8 mouse cellular contexts compared by ENCODE assay signal in the genomic region with DNA sequence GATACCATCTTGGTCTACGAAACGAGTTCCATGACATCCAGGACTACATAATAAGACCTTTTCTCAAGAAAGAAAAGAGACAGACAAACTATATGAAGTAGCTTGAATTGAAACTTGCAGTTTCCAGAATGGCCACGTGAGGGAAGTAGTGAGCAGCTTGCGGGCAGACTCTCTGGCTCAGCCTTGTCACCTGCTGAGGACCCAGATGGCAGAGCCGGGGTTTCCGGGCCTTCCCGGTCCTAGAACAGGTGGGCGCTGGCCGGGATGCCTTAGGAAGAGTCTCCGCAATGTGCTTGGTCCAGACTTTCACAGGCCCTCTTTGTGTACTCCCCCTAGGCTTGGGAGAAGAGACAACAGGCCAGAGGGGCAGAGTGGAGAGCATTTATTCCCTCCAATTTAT. TPM values are rescaled to one million over a fixed set of nuclear protein-coding genes. Genes with fewer than 3 reads are reported as not detected.
DNase-seq lines count a peak whose midpoint lies in the region; ATAC-seq lines count a peak whose summit lies in the region.

No protein-coding gene starts in this region.

- H3K36me3 ChIP-seq in midbrain, embryonic 14.5 days (ENCODE audit: control insufficient read depth, insufficient read depth, low read length), result no peaks in the 10 kb centered on the region

- 2% methylated on average over 10 of the region's 10 CpGs for WGBS in midbrain, embryonic 14.5 days

- intact Hi-C loops in left cerebral cortex, postnatal 14 days (cut with DNase I), result no loop called here

- no peaks in the 10 kb centered on the region; the same call in 1 of the 2 replicates for H3K27me3 ChIP-seq in midbrain, embryonic 14.5 days (ENCODE audit: control insufficient read depth, insufficient read depth, low read length)

- no peak overlapping the region for H3K27ac ChIP-seq in midbrain, embryonic 14.5 days (replicated peaks; ENCODE audit: low read depth, low read length)

- ATAC-seq in hematopoietic stem cell, adult 5-6 weeks (replicated peaks in 1 of 2; ENCODE audit: insufficient read depth in 1 of 2, low FRiP score in 2 of 2, low TSS enrichment in 1 of 2, low read depth in 1 of 2, poor library complexity in 2 of 2, severe bottlenecking in 2 of 2), result peak; percentile 57 to 74
- no peak; the same call in 1 of the 2 replicates for ATAC-seq in midbrain, embryonic 14.5 days (ENCODE audit: low FRiP score, low TSS enrichment)

- no peak overlapping the region for H3K4me3 ChIP-seq in midbrain, embryonic 14.5 days (replicated peaks; ENCODE audit: low read depth, low read length)

- H3K4me2 ChIP-seq in midbrain, embryonic 14.5 days (ENCODE audit: low read length), result no peak overlapping the region

- H3K9me3 ChIP-seq in midbrain, embryonic 14.5 days (ENCODE audit: control insufficient read depth, low read length), result no peaks in the 10 kb centered on the region

- peak; percentile 52 for DNase-seq in gastrocnemius, adult 18-20 months (ENCODE audit: low spot score)
- no peak for DNase-seq in gastrocnemius, postnatal 25 days
- DNase-seq in adrenal gland, postnatal 14 days, result peak; percentile 75
- DNase-seq in embryo, embryonic 11.5 days (ENCODE audit: low read depth, low spot score), result peak; percentile 56
- DNase-seq in left cerebral cortex, postnatal 14 days (ENCODE audit: low spot score in 2 of 2), result peak; percentile 65 to 79
- DNase-seq in midbrain, embryonic 14.5 days, result peak; percentile 89
- peak; percentile 67 to 86 for DNase-seq in spleen, postnatal 10 days (ENCODE audit: low spot score in 2 of 2)

- no peak overlapping the region for H3K9ac ChIP-seq in midbrain, embryonic 14.5 days (replicated peaks; ENCODE audit: low read length)

- peaks cover 6% of the 10 kb centered on the region; the same call in 1 of the 2 replicates for H3K4me1 ChIP-seq in midbrain, embryonic 14.5 days (ENCODE audit: control insufficient read depth, insufficient read depth, low read length)

RNA-seq across cellular contexts. Expression of a gene that starts 3.7 kb away (rescaled TPM):
- total RNA-seq in gastrocnemius, adult 18-20 months (2021), result under 1 TPM in 1 of 2 experiments, not detected in 1; 0.05 TPM
- total RNA-seq in gastrocnemius, postnatal 25 days (2021), result under 1 TPM in 1 of 2 experiments, not detected in 1; 0.03 TPM
- 7.2 and 7.3 TPM in 2 replicates for total RNA-seq in adrenal gland, postnatal 14 days (2021)
- 0.30 and 1.2 TPM in 2 replicates for total RNA-seq in hematopoietic stem cell, adult 5-6 weeks (2017)
- 10 to 100 TPM; 40.9 to 49.1 TPM for total RNA-seq in left cerebral cortex, postnatal 14 days (2021)
- 20.7 and 20.9 TPM in 2 replicates for polyA plus RNA-seq in midbrain, embryonic 14.5 days (2014; fragmentation: Nextera tagmentation; extraction: Ambion mirVana)

RNA-seq across cellular contexts. Expression of a gene that starts 19.6 kb away (rescaled TPM):
- total RNA-seq in gastrocnemius, adult 18-20 months (2021), result 10 to 100 TPM; 35.5 to 38.0 TPM
- 10 to 100 TPM; 39.3 to 43.5 TPM for total RNA-seq in gastrocnemius, postnatal 25 days (2021)
- 58.8 and 74.3 TPM in 2 replicates for total RNA-seq in adrenal gland, postnatal 14 days (2021)
- total RNA-seq in hematopoietic stem cell, adult 5-6 weeks (2017), result 49.2 and 64.7 TPM in 2 replicates
- total RNA-seq in left cerebral cortex, postnatal 14 days (2021), result 10 to 100 TPM; 48.3 to 50.1 TPM
- polyA plus RNA-seq in midbrain, embryonic 14.5 days (2014; fragmentation: Nextera tagmentation; extraction: Ambion mirVana), result 89.4 and 97.5 TPM in 2 replicates
